Mouse (Mus musculus): ENCODE results near the gene Ferd3l.

Ferd3l gene

DNA sequence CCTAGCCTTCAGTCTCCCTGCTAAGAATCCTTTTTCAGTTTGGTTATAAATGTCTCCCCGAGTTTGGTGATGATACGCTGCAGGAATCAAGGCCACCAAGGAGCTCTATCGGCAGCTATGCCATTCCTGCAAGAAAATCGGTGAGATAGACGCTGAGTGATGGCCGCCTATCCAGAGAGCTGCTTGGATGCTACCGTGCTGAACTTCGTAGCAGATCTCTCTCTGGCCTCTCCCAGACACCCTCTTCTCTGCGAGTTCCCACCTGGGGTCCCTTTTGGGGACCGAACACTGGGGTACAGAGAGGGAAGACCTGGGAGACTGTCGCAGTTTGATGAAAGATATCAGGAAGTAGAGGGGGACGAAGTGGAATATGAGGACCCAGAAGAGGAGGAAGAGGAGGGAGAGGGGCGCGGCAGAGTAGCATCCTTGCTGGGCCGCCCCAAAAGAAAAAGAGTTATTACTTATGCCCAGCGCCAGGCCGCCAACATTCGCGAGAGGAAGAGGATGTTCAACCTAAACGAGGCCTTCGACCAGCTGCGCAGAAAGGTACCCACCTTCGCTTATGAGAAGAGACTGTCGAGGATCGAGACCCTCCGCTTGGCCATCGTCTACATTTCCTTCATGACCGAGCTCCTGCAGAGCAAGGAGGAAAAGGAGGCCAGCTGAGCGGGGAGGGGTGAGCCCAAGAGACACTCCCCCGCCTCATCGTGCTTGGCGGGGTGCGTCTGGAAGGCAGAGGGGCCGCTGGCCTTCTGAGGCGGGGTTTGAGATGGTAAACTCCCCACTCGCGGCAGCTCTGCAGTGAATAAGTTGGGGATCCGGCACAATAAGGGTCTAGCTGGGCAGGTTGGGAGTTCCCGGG is at the start of gene Ferd3l:
Gene Ferd3l (plus strand): TSS at position 95 of the 862 bp plus-strand sequence.
- DNase-seq (ENCODE audit: low spot score in 2 of 2): no peak

GRCm38 (mm10) chr12:33893956-33894355 is 34.3 kb upstream of the Ferd3l start:
- no peak for DNase-seq (ENCODE audit: low spot score in 2 of 2)

DNA sequence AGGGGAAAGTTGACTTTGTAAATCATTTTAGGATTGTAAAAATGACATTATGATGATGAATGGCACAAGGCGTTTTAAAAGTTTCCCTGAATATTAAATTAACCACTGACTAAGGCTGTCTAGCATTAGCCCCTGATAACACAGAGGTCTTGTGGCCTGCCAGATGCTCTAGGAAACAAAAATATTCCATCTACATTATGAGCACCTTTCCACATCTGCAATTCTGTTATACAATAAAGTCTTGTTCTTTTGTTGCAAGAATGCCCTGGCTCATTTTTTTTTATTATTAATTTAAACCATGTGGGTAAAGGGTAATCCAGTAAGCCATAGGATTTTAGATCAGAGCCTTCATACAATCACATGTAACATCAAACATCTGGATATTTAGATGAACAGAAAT is 33.6 kb upstream of the Ferd3l start:
- DNase-seq (ENCODE audit: low spot score in 2 of 2): no peak

DNA sequence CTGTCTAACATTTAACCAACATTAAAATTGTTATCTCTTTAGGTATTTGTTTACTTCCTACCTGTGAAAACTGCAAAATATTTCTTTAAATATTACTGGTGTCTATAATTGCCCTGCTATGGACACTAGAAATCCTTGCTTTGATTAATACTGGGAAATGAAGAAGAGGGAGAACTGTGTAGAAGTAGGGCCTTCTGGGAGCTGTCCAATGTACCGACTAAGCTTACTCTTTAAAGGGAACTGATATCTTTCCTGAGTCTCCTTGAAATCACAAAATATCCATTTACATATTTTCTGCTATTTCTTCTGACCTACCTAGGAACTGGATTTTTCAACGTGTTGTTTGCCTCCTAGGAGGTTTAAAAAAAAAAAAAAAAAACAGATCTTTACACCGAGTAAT is 1.5 kb upstream of the Ferd3l start:
- DNase-seq (ENCODE audit: low spot score in 2 of 2): no peak

DNA sequence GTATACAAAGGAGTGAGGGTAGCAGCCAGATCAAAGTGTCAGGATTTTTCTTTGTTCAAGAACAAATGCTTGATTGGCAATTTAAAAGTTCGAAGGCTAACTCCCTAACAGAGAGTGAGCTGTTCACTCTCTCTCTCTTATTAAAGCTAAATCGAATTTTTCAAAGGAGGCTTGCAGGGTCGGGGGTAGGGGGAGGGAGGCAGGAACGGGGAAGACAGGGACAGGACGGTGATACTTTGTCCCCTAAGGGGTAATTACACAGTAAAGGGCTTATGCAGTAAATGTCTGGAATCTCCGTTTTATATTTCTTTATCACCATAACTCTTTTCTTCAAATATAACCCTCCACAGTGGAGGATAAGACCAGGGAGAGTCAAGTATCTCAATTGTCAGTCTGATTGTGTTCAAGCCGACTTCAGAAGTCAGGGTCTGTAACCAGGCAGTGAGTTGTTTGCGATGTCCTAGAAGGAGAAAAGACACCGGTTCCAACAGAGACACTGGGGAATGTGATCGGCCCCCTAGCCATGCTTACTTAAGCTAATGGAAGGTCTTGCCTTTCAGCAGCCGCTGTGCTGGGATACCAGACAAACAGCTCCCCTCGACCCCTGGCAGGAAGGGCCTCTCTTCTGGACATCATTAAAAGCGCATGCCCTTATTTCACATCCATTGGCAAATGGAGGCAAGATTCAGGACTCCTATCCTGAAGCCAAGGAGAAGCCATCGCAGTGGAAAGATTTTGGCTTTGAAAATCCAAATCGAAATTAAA is 709 bp upstream of the Ferd3l start:
- DNase-seq (ENCODE audit: low spot score in 2 of 2): no peak

- DNase-seq (ENCODE audit: low spot score in 2 of 2): no peak
Observed at GRCm38 (mm10) chr12:33952843-33953242, 24.6 kb downstream of the Ferd3l start.

DNA sequence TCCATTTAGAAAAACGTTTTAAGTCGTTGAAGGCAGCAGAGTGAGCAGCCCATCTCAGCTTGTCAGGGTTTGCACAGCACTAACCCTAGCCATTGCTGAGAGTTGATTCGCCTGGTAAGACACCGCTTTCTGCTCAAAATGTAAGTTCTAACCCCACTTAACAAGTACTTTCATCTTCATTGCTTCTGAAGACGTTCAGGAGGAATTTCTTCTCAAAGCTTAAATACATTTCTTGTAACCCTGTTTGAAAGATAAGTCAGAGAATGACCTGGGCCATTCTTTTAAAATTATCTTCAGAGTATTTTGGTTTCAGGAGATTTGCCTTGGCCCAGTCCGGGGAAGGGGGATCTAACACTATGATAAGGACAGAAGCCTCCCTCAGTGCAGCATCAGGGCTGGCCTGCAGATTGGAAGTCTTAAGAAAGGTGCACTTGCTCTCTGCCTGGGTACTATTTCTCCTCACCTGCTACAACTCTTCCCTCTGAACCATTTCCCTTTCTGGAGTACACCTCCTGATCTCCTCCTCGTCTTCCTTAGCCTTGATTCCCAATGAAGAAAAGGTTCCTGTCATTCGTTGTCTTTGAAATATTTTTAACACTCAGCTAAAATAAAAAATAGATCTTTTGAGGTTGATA is 26.8 kb downstream of the Ferd3l start:
- DNase-seq (ENCODE audit: low spot score in 2 of 2): no peak

DNA sequence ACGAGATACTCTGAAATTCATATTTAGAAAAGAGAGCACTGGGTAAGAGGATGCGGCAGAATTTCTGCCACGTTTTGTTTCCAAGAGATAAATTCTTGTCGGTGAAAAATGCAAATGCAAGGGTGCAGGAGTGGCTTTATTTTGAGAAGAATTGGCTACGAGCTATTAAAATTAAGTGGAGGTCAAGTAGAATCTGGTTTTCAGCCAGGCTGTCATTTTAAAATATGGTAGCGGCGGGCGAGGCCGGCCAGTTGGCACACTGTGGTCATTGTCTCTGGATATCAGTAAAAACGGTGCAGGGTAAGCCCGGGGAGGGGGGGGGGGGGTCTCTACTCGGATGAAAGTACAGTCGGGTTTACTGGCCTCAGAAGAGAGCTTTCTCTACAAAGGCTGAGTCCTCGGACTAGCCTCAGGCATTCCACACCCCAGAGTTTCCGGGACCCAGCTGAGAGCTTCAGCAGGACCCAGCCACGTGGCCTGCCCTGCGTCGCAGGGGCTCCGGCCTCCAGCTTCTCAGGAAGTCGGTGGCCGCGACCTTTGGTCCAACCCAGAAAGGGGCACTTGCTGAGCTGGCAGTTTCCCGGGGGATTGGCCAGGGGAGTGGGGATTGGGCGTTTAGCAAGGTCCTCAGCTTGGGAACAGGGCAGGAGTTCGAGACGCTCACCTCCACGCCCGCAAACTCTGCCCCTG is 27.5 kb downstream of the Ferd3l start:
- DNase-seq (ENCODE audit: low spot score in 2 of 2): no peak

- no peak for DNase-seq (ENCODE audit: low spot score in 2 of 2)
Observed at GRCm38 (mm10) chr12:33956576-33957399, 28.6 kb downstream of the Ferd3l start.

DNA sequence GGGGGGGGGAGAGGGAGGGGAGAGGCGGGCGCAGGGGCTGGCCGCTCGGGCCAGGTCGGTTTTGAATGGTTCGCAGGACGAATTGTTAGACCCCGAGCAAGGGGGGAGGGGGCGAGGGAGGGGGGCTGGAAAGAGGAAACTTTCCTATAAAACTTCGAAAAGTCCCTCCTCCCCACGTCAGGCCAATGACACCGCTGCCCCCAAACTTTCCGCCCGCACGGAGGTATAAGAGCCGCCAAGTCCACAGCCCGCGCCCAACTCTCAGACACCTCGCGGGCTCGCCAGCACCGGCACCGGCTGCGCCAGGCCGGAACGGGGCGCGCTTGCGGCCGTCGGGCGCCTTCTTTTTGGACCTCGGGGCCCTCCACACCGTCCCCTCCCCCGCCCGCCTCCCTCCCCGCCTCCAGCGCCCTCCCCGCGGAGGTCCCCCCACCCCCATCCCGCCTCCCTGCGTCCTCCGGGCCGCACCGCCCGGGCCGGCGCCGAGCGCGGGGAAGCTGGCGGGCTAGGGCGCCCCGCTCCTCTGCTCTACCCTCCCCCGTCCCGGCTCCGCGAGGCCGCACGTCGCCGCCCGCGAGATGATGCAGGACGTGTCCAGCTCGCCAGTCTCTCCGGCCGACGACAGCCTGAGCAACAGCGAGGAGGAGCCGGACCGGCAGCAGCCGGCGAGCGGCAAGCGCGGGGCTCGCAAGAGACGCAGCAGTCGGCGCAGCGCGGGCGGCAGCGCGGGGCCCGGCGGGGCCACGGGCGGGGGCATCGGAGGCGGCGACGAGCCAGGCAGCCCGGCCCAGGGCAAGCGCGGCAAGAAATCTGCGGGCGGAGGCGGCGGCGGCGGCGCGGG is 29.4 kb downstream of the Ferd3l start, which contains the start of gene Twist1:
Gene Twist1 (plus strand): TSS at position 272 of the 841 bp plus-strand sequence.
- DNase-seq (ENCODE audit: low spot score in 2 of 2): peak in 1 of 2 experiments; percentile 62

GRCm38 (mm10) chr12:33958241-33959194 is 30.3 kb downstream of the Ferd3l start:
- DNase-seq (ENCODE audit: low spot score in 2 of 2): no peak

GRCm38 (mm10) chr12:33959206-33959605 is 31.0 kb downstream of the Ferd3l start:
- no peak for DNase-seq (ENCODE audit: low spot score in 2 of 2)

GRCm38 (mm10) chr12:33959846-33960245 is 31.6 kb downstream of the Ferd3l start:
- no peak for DNase-seq (ENCODE audit: low spot score in 2 of 2)

DNA sequence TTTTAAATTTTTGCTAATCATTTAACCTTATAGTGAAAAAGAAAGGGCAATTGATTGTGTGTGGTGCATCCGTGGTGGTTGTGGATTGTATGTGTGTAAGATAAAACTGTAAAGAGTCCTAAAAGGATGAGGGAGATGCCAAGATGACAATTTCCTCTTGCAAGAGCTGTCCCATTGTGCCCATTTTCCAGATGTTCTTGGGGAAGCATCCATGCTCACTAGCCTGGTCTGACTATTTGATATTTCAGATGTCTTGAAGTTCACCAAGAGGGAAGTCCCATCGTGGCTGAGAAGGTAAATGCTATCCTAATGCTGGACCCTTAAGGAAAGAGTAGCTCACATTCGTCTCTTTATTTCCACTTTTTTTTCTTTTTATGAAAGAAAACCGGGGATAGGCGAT is 32.8 kb downstream of the Ferd3l start:
- DNase-seq (ENCODE audit: low spot score in 2 of 2): no peak

- DNase-seq (ENCODE audit: low spot score in 2 of 2): no peak
Observed at GRCm38 (mm10) chr12:33962118-33962772, 34.0 kb downstream of the Ferd3l start.

DNA sequence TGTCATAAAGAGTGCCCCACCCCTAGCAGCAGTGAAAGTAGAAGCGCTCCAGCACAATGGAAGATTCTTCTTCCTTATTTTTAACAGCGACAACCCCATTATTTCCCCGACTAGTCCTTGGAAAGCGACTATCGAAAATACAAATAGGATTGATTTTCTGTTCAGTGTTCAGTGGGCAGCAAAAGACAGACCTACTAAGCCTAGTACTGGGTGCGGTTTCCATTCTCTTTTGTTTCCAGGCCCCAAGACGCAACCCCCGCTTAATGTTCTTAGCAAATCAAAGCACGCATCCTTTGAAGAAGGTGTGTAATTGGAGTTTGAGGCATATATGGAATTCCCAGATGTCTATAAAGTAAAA is 34.5 kb downstream of the Ferd3l start:
- DNase-seq (ENCODE audit: low spot score in 2 of 2): no peak

DNA sequence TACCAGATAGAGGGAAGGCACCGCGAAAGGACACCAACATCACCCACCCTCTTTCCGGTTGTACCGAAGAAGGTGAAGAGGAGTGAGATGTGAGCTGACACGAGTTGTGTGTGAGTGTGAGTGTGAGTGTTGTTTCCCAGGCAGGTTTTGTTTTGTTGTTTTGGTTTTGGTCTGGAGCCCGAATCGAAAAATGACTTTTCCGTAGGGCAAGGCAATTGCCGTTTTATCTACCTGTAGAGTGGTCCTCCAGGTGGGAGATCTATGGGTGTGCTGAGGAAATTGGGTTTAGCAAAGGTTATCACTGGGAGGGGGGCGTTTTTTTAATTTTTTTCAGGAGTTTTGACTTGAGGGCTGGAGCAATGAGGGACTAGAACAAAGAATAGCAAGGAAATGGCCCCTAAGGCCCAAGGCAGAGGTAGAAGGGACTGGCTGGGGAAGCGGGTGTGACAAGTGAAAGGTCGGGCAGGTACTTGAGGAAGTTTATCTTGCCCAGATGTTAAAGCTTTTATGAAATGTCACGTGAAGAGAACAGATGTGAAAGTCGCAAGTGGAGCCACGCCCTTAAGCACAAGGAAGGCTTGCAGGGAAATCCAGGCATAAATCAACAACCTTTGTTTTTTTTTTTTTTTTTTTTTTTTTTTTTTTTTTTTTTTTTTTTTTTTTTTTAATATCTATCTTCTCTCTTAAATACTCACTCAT is 35.6 kb downstream of the Ferd3l start:
- DNase-seq (ENCODE audit: low spot score in 2 of 2): no peak

DNA sequence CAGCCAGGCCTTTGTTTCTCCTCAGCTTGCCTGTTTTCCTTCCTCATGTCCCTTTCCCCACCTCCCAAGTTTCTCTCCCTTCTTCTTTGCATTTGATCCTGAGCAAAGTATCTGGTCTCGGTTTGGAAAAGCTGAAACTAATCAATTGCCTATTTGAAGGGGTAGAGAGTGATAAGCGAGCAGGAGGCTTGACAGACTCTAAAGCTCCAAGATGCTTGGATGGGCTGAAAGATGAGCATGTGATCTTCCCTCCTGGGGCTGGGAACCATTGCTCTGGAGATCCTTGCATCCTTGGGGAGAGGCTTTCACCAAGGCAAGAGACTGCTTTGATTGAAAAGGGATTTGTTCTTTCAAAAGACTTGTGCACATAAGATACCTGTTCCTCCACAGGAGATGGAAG is 36.2 kb downstream of the Ferd3l start:
- DNase-seq (ENCODE audit: low spot score in 2 of 2): no peak
